Mouse (Mus musculus): ENCODE data around the gene Per3. TPM values are rescaled to one million over a fixed set of nuclear protein-coding genes. Genes with fewer than 3 reads are reported as not detected.

Gene Per3
- total and polyA plus RNA-seq, 2 experiments from 2014 or later, result 4.5 to 6.5 TPM

DNA sequence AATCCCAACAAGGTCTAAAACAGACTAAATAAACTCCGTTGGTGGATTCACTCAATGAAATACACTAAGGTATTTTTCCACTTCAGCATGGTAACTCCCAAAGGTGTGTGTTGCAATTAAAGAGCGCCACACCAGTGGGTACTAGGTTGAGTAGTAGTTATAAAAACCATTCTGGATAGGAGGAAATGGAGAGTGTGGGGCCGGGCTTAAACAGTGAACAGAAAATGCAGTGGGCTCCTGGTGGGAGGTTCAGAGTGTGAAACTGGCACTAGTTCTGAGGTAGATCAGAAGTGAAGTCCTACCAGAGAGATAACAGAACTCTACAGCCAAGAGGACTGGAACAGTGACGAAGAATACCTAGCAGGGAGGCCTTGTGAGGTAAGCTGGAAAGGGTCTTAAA, 14.2 kb upstream of the Per3 start:
- Histone ChIP-seq H3K27me3 (ENCODE audit: insufficient read depth, low read length) (no peaks in the 10 kb centered on the region), H3K9ac (replicated peaks; ENCODE audit: low read length, poor library complexity, severe bottlenecking) (no peak overlapping the region), H3K4me1 (ENCODE audit: insufficient read depth, low read length) (no peaks in the 10 kb centered on the region), H3K27ac (ENCODE audit: low read depth, low read length) (peak overlapping the region; percentile 66; the same call in 1 of the 2 replicates), H3K9me3 (ENCODE audit: low read length) (no peaks in the 10 kb centered on the region), H3K4me2 (ENCODE audit: low read depth, low read length, poor library complexity, severe bottlenecking) (peak overlapping the region; percentile 69; the same call in 1 of the 2 replicates), H3K4me3 (ENCODE audit: low read depth, low read length) (no peak overlapping the region), H3K36me3 (ENCODE audit: insufficient read depth, low read length) (peaks cover 17% of the 10 kb centered on the region)
- 76% methylated on average over 4 of the region's 4 CpGs for WGBS
- DNase-seq (ENCODE audit: low spot score), result no peak
- TF ChIP-seq CTCF (IDR thresholded peaks at IDR 0.05), result no peak
- no peak for ATAC-seq (ENCODE audit: low FRiP score)

DNA sequence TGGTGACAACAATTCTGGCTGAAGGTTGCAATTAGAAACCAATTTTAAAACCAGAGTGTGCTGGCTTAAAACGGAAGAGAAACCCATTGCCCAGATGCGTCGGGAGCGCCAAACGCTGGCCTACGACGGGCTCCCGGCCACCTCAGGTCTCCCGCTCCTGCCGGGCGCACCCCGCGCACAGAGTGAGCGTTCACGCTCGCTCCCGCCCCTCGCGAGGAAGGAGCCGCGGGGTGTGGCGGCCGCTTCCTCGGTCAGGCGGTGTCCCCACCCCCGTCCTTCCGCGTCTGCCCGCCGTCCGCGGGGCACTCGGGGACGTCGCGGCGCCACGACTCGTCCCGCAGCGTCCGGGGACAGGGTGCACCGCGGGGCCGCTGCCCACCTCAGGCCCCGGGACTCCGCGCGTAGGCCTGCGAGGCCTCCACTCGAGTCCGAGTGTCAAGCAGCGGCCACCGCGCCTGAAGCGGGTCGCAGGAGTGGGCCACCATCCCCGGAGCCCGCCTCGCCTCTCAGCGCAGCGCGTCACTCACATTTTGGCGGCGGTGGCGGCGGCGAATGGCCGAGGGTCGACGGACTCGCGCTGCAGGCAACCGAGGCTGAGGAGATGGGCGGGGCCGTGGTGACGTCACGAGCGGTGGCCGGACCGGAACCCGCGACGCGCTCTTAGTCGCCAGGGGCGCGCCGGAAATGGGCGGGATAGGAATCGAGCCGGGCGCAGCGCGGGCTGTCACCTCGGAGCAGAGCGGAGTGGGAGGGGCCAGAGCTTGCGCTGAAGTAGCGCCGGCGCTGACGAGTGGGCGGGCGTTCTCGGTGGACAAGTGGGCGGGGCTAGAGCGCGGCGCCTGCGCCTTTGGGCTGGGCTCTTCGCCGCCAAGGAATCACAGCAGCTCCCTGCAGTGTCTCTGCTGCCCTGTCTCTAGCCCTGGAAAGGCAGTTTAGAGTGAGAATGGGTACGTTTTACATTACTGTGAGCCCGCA, 13.2 kb upstream of the Per3 start, which contains the start of gene Vamp3:
Gene Vamp3 (minus strand): TSS at position 617 of the 975 bp plus-strand sequence.
- peak within 1 kb of the TSS; percentile 69 for H3K4me2 ChIP-seq (ENCODE audit: low read depth, low read length, poor library complexity, severe bottlenecking)
- WGBS, result under 1% methylated on average over 105 of the region's 114 CpGs
- H3K27me3 ChIP-seq (ENCODE audit: insufficient read depth, low read length), result no peaks in the 10 kb centered on the region
- H3K4me1 ChIP-seq (ENCODE audit: insufficient read depth, low read length), result no peaks in the 10 kb centered on the region
- peak; percentile 99 for ATAC-seq (ENCODE audit: low FRiP score)
- no peaks in the 10 kb centered on the region for H3K9me3 ChIP-seq (ENCODE audit: low read length)
- H3K9ac ChIP-seq (replicated peaks; ENCODE audit: low read length, poor library complexity, severe bottlenecking), result peak within 1 kb of the TSS; percentile 75
- TF ChIP-seq CTCF (IDR thresholded peaks at IDR 0.05), result no peak
- peak; percentile 100 for DNase-seq (ENCODE audit: low spot score)
- H3K4me3 ChIP-seq (ENCODE audit: low read depth, low read length), result peak within 1 kb of the TSS; percentile 88
- H3K27ac ChIP-seq (ENCODE audit: low read depth, low read length), result peak within 1 kb of the TSS; percentile 95
- H3K36me3 ChIP-seq (ENCODE audit: insufficient read depth, low read length), result peaks cover 18% of the 10 kb centered on the region

DNA sequence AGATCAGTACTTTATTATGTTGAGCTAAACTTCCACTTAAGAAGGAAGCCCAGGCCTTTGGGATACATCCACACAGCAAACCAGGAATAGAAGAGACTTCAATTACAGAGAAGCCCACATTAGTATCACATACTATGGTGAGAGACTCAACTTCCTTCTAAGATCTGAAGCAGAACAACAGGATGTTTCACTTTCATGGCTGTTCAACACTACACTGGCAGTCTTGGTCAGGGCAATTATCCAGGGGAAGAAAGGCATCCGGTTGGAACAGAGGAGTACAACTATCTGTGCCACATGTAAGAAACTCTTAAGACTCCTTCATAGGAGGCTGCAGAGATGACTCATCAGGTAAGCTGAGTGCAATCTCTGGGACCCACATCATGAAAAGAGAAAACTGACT, 6.7 kb upstream of the Per3 start:
- H3K36me3 ChIP-seq (ENCODE audit: insufficient read depth, low read length), result peaks cover 26% of the 10 kb centered on the region
- 91% methylated on average over 1 of the region's 1 CpGs for WGBS
- H3K27me3 ChIP-seq (ENCODE audit: insufficient read depth, low read length), result no peaks in the 10 kb centered on the region

DNA sequence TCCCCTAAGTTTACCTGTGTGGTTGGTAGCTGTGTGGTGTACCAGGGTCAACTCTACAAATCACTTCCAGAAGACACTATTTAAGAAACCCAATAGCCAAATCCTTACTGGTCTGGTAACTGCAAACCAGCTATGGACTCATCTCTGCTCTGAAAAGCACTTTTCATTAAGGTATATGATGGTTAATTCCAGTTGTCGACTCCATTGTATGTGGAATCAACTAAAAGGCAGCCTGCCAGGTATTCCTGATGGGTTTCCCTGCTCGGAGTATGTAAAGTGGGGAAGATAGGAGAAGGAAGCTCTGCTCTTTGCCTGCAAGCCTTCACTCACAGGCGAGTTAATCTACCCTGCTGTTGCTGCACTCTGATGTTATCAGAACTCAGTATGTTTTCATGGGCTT, 2.1 kb upstream of the Per3 start:
- no peak for TF ChIP-seq CTCF (IDR thresholded peaks at IDR 0.05)
- DNase-seq (ENCODE audit: low spot score), result no peak
- H3K27ac ChIP-seq (ENCODE audit: low read depth, low read length), result no peak overlapping the region
- no peaks in the 10 kb centered on the region for H3K4me1 ChIP-seq (ENCODE audit: insufficient read depth, low read length)
- no peaks in the 10 kb centered on the region for H3K27me3 ChIP-seq (ENCODE audit: insufficient read depth, low read length)
- ATAC-seq (ENCODE audit: low FRiP score), result no peak
- peaks cover 21% of the 10 kb centered on the region for H3K36me3 ChIP-seq (ENCODE audit: insufficient read depth, low read length)
- H3K4me3 ChIP-seq (ENCODE audit: low read depth, low read length), result no peak overlapping the region
- no peak overlapping the region for H3K9ac ChIP-seq (replicated peaks; ENCODE audit: low read length, poor library complexity, severe bottlenecking)
- no peak overlapping the region for H3K4me2 ChIP-seq (ENCODE audit: low read depth, low read length, poor library complexity, severe bottlenecking)
- WGBS, result 91% methylated on average over 3 of the region's 3 CpGs
- H3K9me3 ChIP-seq (ENCODE audit: low read length), result no peaks in the 10 kb centered on the region

More for the DNA sequence above, 6.7 kb upstream of the Per3 start:
- no peaks in the 10 kb centered on the region for H3K9me3 ChIP-seq (ENCODE audit: low read length)
- DNase-seq (ENCODE audit: low spot score) (no peak), ATAC-seq (ENCODE audit: low FRiP score) (no peak)
- no peaks in the 10 kb centered on the region for H3K4me1 ChIP-seq (ENCODE audit: insufficient read depth, low read length)
- no peak overlapping the region for H3K4me2 ChIP-seq (ENCODE audit: low read depth, low read length, poor library complexity, severe bottlenecking)
- TF ChIP-seq CTCF (IDR thresholded peaks at IDR 0.05), result no peak
- no peak overlapping the region for H3K4me3 ChIP-seq (ENCODE audit: low read depth, low read length)
- H3K27ac ChIP-seq (ENCODE audit: low read depth, low read length), result no peak overlapping the region
- no peak overlapping the region for H3K9ac ChIP-seq (replicated peaks; ENCODE audit: low read length, poor library complexity, severe bottlenecking)

DNA sequence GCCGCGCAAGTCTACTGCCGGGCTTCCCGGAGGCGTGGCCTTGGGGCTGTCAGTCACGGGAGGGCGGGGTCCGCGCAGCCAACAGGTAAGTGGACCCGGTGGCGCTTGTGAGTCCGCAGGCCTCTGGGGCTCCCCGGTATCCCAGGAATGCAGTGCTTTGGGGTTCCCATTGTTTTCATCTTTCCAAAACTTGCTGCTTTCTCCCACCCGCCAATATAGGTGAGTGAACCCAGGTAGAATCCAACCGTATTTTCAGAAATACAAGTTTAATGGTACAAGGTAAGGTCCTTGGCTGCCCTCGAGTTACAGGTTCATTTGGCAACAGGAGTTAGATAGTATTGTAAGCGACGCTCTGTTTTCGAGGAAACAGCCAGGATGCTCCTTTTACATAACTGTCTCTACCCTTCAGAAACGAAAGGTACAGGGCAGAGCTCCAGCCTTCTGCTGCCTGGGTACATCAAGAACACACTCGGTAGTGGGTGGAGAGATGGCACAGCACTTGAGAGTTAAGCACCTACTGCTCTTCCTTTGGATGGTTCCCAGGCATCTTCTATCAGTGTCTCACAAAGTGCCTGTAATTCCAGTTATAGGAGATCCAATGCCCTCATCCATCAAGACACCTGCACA, 592 bp upstream of the Per3 start:
- Histone ChIP-seq H3K27me3 (ENCODE audit: insufficient read depth, low read length) (no peaks in the 10 kb centered on the region), H3K36me3 (ENCODE audit: insufficient read depth, low read length) (peaks cover 14% of the 10 kb centered on the region; the same call in 1 of the 2 replicates), H3K4me2 (ENCODE audit: low read depth, low read length, poor library complexity, severe bottlenecking) (peak overlapping the region; percentile 92), H3K4me1 (ENCODE audit: insufficient read depth, low read length) (no peaks in the 10 kb centered on the region), H3K9me3 (ENCODE audit: low read length) (no peaks in the 10 kb centered on the region), H3K27ac (ENCODE audit: low read depth, low read length) (no peak overlapping the region), H3K9ac (replicated peaks; ENCODE audit: low read length, poor library complexity, severe bottlenecking) (peak overlapping the region; percentile 57; the same call in 1 of the 2 replicates), H3K4me3 (ENCODE audit: low read depth, low read length) (peak overlapping the region; percentile 57)
- DNase-seq (ENCODE audit: low spot score), result no peak
- TF ChIP-seq CTCF (IDR thresholded peaks at IDR 0.05), result no peak
- WGBS, result 9% methylated on average over 20 of the region's 21 CpGs
- ATAC-seq (ENCODE audit: low FRiP score), result no peak
